Comparison of ENCODE assay signal across 28 mouse cellular contexts in genomic region chr4:127362520-127362919, GRCm38 (mm10). TPM values are rescaled to one million over a fixed set of nuclear protein-coding genes. Genes with fewer than 3 reads are reported as not detected.
DNase-seq lines count a peak whose midpoint lies in the region; ATAC-seq lines count a peak whose summit lies in the region.
"Had no signal": no experiment of that assay in that cellular context is flagged by ENCODE, and none has a peak within 500 bp of the region (broad histone marks: within the 10 kb centered on the region; RNA-seq: fewer than 3 reads in every experiment).

No protein-coding gene starts in this region.

- H3K4me2 ChIP-seq in hindbrain, embryonic 12.5 days (replicated peaks): no peak overlapping the region
- H3K4me2 ChIP-seq: embryonic facial prominence, embryonic 12.5 days; forebrain, embryonic 13.5 days; forebrain, embryonic 15.5 days had no signal

- H3K9me3 ChIP-seq in hindbrain, embryonic 10.5 days: no peaks in the 10 kb centered on the region
- H3K9me3 ChIP-seq in hindbrain, embryonic 12.5 days (replicated peaks): no peaks in the 10 kb centered on the region
- H3K9me3 ChIP-seq: embryonic facial prominence, embryonic 10.5 days; embryonic facial prominence, embryonic 12.5 days; forebrain, embryonic 13.5 days; forebrain, embryonic 15.5 days had no signal

- DNase-seq in hindbrain, embryonic 10.5 days (ENCODE audit: low spot score): no peak
- peak; percentile 42 for DNase-seq in 416B (ENCODE audit: low read depth)
- DNase-seq in lung, postnatal 25 days (ENCODE audit: low spot score): no peak
- no peak for DNase-seq in adrenal gland, adult 8-10 months
- no peak for DNase-seq in layer of hippocampus, postnatal 36 days
- DNase-seq: adrenal gland, postnatal 10 days; adrenal gland, postnatal 25 days; cerebellum, adult 11 months; cerebellum, adult 18-20 months; cerebellum, adult 8-10 months; cerebellum, adult 9-11 months; cerebellum, postnatal 14 days; cerebellum, postnatal 36 days; forebrain, postnatal 0 days had no signal

- ATAC-seq in hindbrain, embryonic 12.5 days (ENCODE audit: low FRiP score): no peak
- peak; percentile 86 for ATAC-seq in common myeloid progenitor, adult 5-6 weeks (replicated peaks; ENCODE audit: low read depth, poor library complexity, severe bottlenecking)
- ATAC-seq in hematopoietic stem cell, adult 5-6 weeks (replicated peaks in 1 of 2; ENCODE audit: insufficient read depth in 1 of 2, low FRiP score in 2 of 2, low TSS enrichment in 1 of 2, low read depth in 1 of 2, poor library complexity in 2 of 2, severe bottlenecking in 2 of 2): peak; percentile 88 to 89
- ATAC-seq: activated CD4-positive, CD25-positive, alpha-beta regulatory T cell, adult 4 months; forebrain, embryonic 13.5 days; forebrain, embryonic 15.5 days; forebrain, postnatal 0 days; Patski had no signal

- WGBS in hindbrain, embryonic 10.5 days: 89% methylated on average over 3 of the region's 3 CpGs
- WGBS in hindbrain, embryonic 12.5 days: 85% methylated on average over 3 of the region's 3 CpGs

- no peaks in the 10 kb centered on the region for H3K36me3 ChIP-seq in hindbrain, embryonic 10.5 days
- H3K36me3 ChIP-seq in hindbrain, embryonic 12.5 days: no peaks in the 10 kb centered on the region
- H3K36me3 ChIP-seq: embryonic facial prominence, embryonic 10.5 days; embryonic facial prominence, embryonic 12.5 days; forebrain, embryonic 15.5 days; G1E had no signal

- no peak overlapping the region for H3K4me3 ChIP-seq in hindbrain, embryonic 10.5 days
- H3K4me3 ChIP-seq in hindbrain, embryonic 12.5 days: no peak overlapping the region
- H3K4me3 ChIP-seq: embryonic facial prominence, embryonic 10.5 days; embryonic facial prominence, embryonic 12.5 days; forebrain, embryonic 13.5 days; forebrain, embryonic 15.5 days had no signal

- H3K27ac ChIP-seq in hindbrain, embryonic 10.5 days: 0 out of 2 replicates have a peak overlapping the region, but pooled peaks have one; percentile 16
- H3K27ac ChIP-seq in hindbrain, embryonic 12.5 days: no peak overlapping the region
- H3K27ac ChIP-seq: embryonic facial prominence, embryonic 10.5 days; embryonic facial prominence, embryonic 12.5 days; forebrain, embryonic 13.5 days; forebrain, embryonic 15.5 days had no signal

- peaks cover 47% of the 10 kb centered on the region for H3K4me1 ChIP-seq in hindbrain, embryonic 10.5 days (replicated peaks)
- H3K4me1 ChIP-seq in hindbrain, embryonic 12.5 days: peaks cover 19% of the 10 kb centered on the region
- H3K4me1 ChIP-seq: forebrain, embryonic 15.5 days had no signal

- H3K9ac ChIP-seq in hindbrain, embryonic 12.5 days: no peak overlapping the region
- H3K9ac ChIP-seq: embryonic facial prominence, embryonic 12.5 days; forebrain, embryonic 13.5 days; forebrain, embryonic 15.5 days; forebrain, postnatal 0 days had no signal

- H3K27me3 ChIP-seq in hindbrain, embryonic 10.5 days (ENCODE audit: insufficient read depth, poor library complexity, severe bottlenecking): peaks cover 21% of the 10 kb centered on the region
- H3K27me3 ChIP-seq in hindbrain, embryonic 12.5 days: peaks cover 9% of the 10 kb centered on the region
- H3K27me3 ChIP-seq: forebrain, embryonic 15.5 days; Patski had no signal

RNA-seq across cellular contexts. Expression of gene Gjb5, which starts 4.5 kb away (rescaled TPM):
- polyA plus RNA-seq in hindbrain, embryonic 10.5 days (2016; fragmentation: Nextera tagmentation; extraction: Ambion mirVana): 0.85 and 2.1 TPM in 2 replicates
- 0.30 and 0.44 TPM in 2 replicates for polyA plus RNA-seq in hindbrain, embryonic 12.5 days (2016; fragmentation: Nextera tagmentation; extraction: Ambion mirVana)
- not detected in 2 replicates for total RNA-seq in common myeloid progenitor, adult 5-6 weeks (2017)
- total RNA-seq in hematopoietic stem cell, adult 5-6 weeks (2017): not detected in 2 replicates
- total RNA-seq in adrenal gland, adult 8-10 months (2022): under 1 TPM in 3 of 4 experiments, not detected in 1; 0.18 to 0.38 (median 0.21) TPM
- not detected for total RNA-seq in layer of hippocampus, postnatal 36 days (2021)
- total RNA-seq: adrenal gland, postnatal 25 days had no signal
- polyA plus RNA-seq: activated CD4-positive, CD25-positive, alpha-beta regulatory T cell, adult 4 months; cortical plate, adult 2 months; forebrain, embryonic 13.5 days; forebrain, embryonic 15.5 days; G1E had no signal

RNA-seq across cellular contexts. Expression of gene Gjb4, which starts 8.6 kb away (rescaled TPM):
- polyA plus RNA-seq in hindbrain, embryonic 10.5 days (2016; fragmentation: Nextera tagmentation; extraction: Ambion mirVana): 0.15 and 0.21 TPM in 2 replicates
- polyA plus RNA-seq in hindbrain, embryonic 12.5 days (2016; fragmentation: Nextera tagmentation; extraction: Ambion mirVana): 0.19 and 0.36 TPM in 2 replicates
- total RNA-seq in common myeloid progenitor, adult 5-6 weeks (2017): not detected in 2 replicates
- total RNA-seq in hematopoietic stem cell, adult 5-6 weeks (2017): not detected in 2 replicates
- total RNA-seq in adrenal gland, adult 8-10 months (2022): not detected
- under 1 TPM in 1 of 2 experiments, not detected in 1; 0.25 TPM for total RNA-seq in layer of hippocampus, postnatal 36 days (2021)
- total RNA-seq: adrenal gland, adult 18-20 months; adrenal gland, postnatal 10 days; adrenal gland, postnatal 25 days; adrenal gland, postnatal 4 days; forebrain, postnatal 0 days had no signal
- polyA plus RNA-seq: activated CD4-positive, CD25-positive, alpha-beta regulatory T cell, adult 4 months; cortical plate, adult 2 months; embryonic facial prominence, embryonic 10.5 days; embryonic facial prominence, embryonic 12.5 days; forebrain, embryonic 11.5 days; forebrain, embryonic 13.5 days; forebrain, embryonic 15.5 days; forebrain, postnatal 0 days; G1E had no signal

RNA-seq across cellular contexts. Expression of gene Gjb3, which starts 31.9 kb away (rescaled TPM):
- 2.2 and 6.2 TPM in 2 replicates for polyA plus RNA-seq in hindbrain, embryonic 10.5 days (2016; fragmentation: Nextera tagmentation; extraction: Ambion mirVana)
- 0.33 and 0.46 TPM in 2 replicates for polyA plus RNA-seq in hindbrain, embryonic 12.5 days (2016; fragmentation: Nextera tagmentation; extraction: Ambion mirVana)
- 0.63 and 1.4 TPM in 2 replicates for total RNA-seq in common myeloid progenitor, adult 5-6 weeks (2017)
- 2.9 and 4.0 TPM in 2 replicates for total RNA-seq in hematopoietic stem cell, adult 5-6 weeks (2017)
- total RNA-seq in adrenal gland, adult 8-10 months (2022): not detected
- total RNA-seq in layer of hippocampus, postnatal 36 days (2021): under 1 TPM; 0.30 to 0.50 TPM
- total RNA-seq: adrenal gland, adult 18-20 months; adrenal gland, postnatal 25 days; G1E had no signal
- polyA plus RNA-seq: activated CD4-positive, CD25-positive, alpha-beta regulatory T cell, adult 4 months; forebrain, embryonic 13.5 days; forebrain, embryonic 15.5 days; G1E had no signal

RNA-seq across cellular contexts. Expression of gene Gja4, which starts 48.7 kb away (rescaled TPM):
- polyA plus RNA-seq in hindbrain, embryonic 10.5 days (2016; fragmentation: Nextera tagmentation; extraction: Ambion mirVana): 13.5 and 18.8 TPM in 2 replicates
- polyA plus RNA-seq in hindbrain, embryonic 12.5 days (2016; fragmentation: Nextera tagmentation; extraction: Ambion mirVana): 13.9 and 15.2 TPM in 2 replicates
- not detected in 2 replicates for total RNA-seq in common myeloid progenitor, adult 5-6 weeks (2017)
- not detected in 2 replicates for total RNA-seq in hematopoietic stem cell, adult 5-6 weeks (2017)
- 1 to 10 TPM; 3.1 to 7.0 (median 4.5) TPM for total RNA-seq in adrenal gland, adult 8-10 months (2022)
- total RNA-seq in layer of hippocampus, postnatal 36 days (2021): 1 to 10 TPM; 1.5 to 2.1 TPM
- polyA plus RNA-seq: activated CD4-positive, CD25-positive, alpha-beta regulatory T cell, adult 4 months; G1E had no signal
